Mouse (Mus musculus) urinary bladder, postnatal 36 days (tissue): ENCODE measurements around the gene Dgat2.

Experiments
- DNase-seq, 2 experiments: peaks; one replicate each; pipeline ENCODE4 v3.0.0; 2022; ENCODE audit warnings: low spot score in 2 of 2, mixed read lengths in 1 of 2

Dgat2 gene

GRCm38 (mm10) chr7:99162462-99162861, 20.1 kb downstream of the Dgat2 start:
- DNase-seq, result no peak

DNA sequence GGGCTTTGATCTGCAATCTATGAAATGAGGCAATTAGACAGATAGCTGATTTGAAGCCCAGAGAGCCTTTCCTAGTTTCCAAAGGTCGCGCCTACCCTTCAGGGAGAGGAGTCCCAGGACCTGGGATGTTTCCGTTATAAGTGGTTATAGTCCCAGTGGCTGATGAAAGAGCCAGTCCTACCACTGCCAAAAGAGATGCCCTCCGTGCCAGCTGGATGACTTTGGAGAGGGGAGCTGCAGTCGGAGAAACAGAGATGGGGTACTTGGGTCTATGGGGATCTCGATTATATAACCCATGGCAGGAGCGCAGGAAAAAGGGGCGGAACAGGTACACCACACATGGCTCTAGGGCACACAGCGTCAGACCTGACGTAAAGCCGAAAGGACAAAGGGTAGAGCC, 20.6 kb downstream of the Dgat2 start:
- DNase-seq, result no peak

DNA sequence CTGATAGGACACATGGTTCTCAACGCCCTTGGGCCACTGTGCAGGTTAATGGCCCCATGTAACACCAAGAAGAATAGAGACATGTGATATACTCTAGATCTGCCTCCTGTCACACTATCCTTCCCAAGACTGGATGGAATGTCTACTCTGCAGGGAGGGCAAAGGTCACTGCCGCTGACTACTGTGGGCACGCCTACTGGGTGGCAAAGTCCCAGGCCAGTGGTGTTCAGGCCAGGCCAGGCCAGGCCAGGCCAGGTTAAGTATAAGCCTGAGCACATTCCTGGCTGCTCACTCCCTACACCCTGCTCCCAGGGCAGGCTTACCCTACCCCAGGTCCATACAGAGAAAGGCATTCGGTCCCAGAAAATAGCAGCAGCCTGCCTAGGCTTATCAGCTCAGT, 21.0 kb downstream of the Dgat2 start:
- no peak for DNase-seq

- no peak for DNase-seq
These were observed 21.5 kb downstream of the Dgat2 start for GRCm38 (mm10) chr7:99160995-99161394.

GRCm38 (mm10) chr7:99159446-99159845, 23.1 kb downstream of the Dgat2 start:
- no peak for DNase-seq

DNA sequence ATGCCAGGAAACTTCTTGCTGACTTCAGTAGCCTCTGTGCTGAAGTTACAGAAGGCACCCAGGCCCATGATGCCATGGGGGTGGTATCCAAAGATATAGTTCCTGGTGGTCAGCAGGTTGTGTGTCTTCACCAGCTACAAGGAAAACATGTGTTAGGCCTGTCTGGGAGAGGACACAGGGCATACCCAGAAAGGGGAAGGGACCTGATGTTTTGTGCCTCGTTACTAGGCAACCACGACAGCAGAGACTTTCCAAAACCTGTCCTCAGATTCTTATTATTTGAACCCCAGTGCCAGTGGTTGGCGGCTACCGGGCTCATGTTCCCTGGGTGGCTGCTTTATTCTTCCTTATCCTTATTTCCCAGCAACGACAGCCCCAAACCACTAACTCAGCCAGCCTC, 23.6 kb downstream of the Dgat2 start:
- no peak for DNase-seq

- DNase-seq, result no peak
These were observed 24.5 kb downstream of the Dgat2 start for GRCm38 (mm10) chr7:99158011-99158410.

DNA sequence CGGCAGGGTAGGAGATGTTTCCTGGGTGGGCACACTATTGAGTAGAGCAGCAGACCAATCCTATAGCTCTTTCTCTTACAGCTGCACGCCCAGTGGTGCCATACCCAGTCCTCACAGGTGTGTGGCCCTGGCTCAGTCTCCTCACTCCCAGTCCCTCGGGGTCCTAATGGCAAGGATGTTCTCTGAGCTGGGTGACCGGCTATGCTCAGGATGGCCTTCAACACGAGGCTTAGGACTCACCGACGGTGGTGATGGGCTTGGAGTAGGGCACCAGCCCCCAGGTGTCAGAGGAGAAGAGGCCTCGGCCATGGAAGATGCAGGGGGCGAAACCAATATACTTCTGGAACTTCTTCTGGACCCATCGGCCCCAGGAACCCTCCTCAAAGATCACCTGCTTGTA, 25.8 kb downstream of the Dgat2 start:
- no peak for DNase-seq

DNA sequence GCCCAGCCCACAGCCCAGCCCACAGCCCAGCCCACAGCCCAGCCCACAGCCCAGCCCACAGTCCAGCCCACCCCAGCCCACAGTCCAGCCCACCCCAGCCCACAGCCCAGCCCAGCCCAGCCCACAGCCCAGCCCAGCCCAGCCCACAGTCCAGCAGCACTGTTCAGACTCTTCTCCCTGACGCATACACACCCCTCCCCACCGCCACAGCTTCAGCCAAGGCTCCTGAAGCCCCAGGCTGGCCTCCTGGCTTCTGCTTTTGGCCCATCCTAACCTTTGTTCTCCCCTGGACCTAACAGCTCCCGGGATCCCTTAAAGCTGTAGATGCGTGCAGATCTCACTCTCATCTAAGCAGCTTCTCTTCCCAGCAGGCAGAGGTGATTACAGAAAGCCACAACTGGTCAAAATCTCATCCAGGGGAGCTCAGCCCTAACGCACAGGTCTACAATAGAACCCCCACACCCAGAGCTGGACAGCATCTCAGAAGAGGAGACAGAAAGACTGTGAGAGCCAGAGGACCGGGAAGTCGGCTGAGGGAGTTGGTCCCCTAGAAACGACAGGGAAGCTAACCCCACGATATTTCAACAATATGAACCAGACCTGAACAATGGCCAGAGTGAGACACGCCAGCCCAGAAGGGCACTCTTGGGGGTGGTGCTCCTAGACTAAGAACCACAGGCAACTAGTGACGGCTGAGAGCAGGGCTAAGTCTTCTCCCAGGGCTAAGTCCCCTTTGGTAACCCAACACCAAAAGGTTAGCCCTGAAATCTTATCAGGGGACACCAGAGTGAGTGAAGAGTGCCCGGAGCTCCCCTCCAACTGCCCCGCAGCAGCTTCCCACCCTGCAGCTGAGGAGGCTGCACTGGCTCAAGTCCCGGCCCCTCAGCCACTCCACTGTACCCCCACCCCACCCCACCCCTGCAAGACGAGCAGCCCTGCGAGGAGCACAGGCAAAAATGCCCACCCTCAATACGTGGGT, 26.9 kb downstream of the Dgat2 start:
- peak in 1 of 2 experiments; percentile 47 for DNase-seq

GRCm38 (mm10) chr7:99154648-99155151, 27.8 kb downstream of the Dgat2 start:
- no peak for DNase-seq

- no peak for DNase-seq
These were observed 28.8 kb downstream of the Dgat2 start for GRCm38 (mm10) chr7:99153686-99154202.

DNA sequence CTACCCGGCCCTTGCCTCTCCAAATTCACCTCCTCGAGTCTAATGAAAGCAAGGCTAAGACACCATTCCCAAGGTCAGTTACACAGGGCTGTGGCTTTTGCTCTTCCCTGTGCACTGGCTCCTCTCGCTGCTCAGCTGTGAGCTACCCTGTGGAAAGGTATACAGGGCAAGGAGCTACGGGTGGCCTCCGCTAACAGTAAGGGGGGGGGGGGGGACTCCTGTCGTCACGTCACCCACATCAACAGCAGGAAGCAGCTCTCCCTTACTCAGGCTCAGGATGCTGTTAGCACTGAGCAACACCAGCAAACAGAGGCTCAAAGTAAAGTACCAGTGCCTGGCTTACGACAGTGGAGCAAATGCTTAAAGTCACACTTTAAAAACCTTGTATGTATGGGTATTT, 29.8 kb downstream of the Dgat2 start:
- DNase-seq, result no peak

- peak; percentile 92 to 94 for DNase-seq
These were observed 31.2 kb downstream of the Dgat2 start for GRCm38 (mm10) chr7:99151342-99151741.

DNA sequence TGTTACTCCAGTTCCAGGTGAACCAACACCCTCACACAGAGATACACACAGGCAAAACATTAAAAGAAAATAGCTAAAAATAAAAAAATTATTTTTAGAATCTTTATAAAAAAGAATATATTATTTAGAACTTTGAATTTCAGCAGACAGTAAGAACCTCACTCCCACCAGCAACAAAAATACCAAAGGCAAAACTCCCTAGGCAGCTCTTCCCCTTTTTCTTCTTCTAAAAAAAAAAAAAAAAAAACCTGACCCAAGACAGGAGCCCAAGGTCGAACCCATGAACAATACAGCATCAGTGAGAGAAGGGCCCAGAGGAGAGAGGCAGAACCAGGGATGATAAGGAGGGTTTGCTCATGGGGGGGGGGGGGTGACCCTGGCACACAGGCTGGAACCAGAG, 33.5 kb downstream of the Dgat2 start:
- DNase-seq, result no peak

DNA sequence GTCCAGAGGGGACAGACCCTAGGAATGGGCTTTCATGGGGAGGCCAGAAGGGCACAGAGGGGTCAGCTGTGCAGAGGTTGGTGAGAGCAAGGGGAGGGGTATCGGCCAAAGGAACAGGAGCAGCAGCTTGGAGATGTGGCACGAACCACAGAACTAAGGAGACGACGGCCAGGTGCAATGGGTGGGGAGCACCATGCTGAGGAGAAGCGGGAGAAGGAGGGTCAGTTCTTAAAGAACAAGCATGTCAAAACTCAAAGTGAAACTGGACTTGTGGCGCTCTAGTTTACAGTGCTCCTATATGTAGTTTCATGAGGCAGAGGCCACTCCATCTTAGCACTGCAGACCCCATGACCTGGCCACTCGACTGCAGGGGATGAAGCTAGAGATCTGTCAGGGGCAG, 35.0 kb downstream of the Dgat2 start:
- no peak for DNase-seq

- DNase-seq, result no peak
These were observed 35.6 kb downstream of the Dgat2 start for GRCm38 (mm10) chr7:99146906-99147305.

DNA sequence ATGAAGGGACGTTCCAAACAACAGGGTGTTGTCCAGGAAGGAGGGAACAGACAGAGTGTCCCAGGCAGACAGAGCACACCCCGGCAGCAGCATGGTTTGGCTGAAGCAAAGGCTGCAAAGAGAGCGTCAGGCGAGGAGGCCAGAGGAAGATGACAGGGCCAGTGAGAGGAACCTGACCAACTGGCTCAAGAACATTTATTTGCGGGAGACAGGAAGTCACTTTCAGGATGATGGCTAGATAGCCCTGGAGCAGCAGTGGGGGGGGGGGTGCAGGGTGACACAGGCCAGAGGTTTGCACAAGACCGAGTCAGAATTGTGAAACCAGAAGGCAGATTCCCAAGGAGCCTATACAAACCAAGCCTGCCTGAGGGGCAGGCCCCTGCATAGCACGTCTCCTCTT, 36.5 kb downstream of the Dgat2 start:
- peak in 1 of 2 experiments; percentile 56 for DNase-seq

DNA sequence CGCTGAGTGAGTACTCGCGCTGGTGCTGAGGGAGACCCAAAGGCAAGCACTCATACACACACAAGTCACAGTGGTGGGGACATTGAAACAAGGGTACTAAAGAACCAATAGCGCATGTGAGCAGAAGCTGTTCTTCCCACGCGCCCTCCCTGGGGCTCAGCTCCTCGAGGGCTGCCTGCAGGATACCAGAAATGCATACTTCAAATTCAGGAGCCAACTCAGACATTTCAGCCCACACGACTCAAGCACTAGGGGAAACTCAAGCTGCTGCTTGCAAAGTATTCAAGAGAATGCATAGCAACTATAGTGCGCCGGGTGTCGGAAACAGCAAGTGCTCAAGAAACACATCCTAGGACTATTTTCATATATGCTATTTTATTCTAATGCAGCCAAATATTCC, 37.9 kb downstream of the Dgat2 start:
- DNase-seq, result no peak

- DNase-seq, result no peak
These were observed 39.3 kb downstream of the Dgat2 start for GRCm38 (mm10) chr7:99143244-99143643.

GRCm38 (mm10) chr7:99141919-99142606, 40.5 kb downstream of the Dgat2 start:
- DNase-seq, result no peak

- DNase-seq, result peak; percentile 99
These were observed 41.3 kb downstream of the Dgat2 start, which contains the start of gene Uvrag for GRCm38 (mm10) chr7:99140984-99141918. TSS of gene Uvrag (minus strand) at chr7:99141141.
